Mouse (Mus musculus) limb, embryonic 14.5 days (tissue): ENCODE measurements around the gene Cbx5. TPM values are rescaled to one million over a fixed set of nuclear protein-coding genes. Genes with fewer than 3 reads are reported as not detected.
A peak's percentile ranks its signal among the peaks of the same experiment; 100 is the strongest.
"Not testable (repeated sequence)": the region's sequence is repeated elsewhere in the genome, so short reads cannot be mapped to it uniquely, and the experiment has no call there.

Source experiments
- ATAC-seq: fragments of 200-750 bp; cut with Nextera tagmentation; 2 replicates; pipeline ENCODE4 v1.8.0; 2017; ENCODE audit warnings: low read depth, moderate number of reproducible peaks, moderate TSS enrichment; ENCODE audit not compliant: low FRiP score
- DNase-seq: peaks from one replicate; pipeline ENCODE4 v3.0.0-alpha.2; 2015; ENCODE audit warnings: low spot score
- H3K27ac ChIP-seq: fragments of 300-500 bp; sonication (generic); replicated peaks from 2 replicates; pipeline ENCODE4 v1.5.1; 2014; ENCODE audit warnings: low read depth, mild to moderate bottlenecking, low read length, moderate library complexity, mixed read lengths
- H3K27me3 ChIP-seq: fragments of 300-500 bp; sonication (generic); 2 replicates; pipeline ENCODE4 v1.6.1; 2014; ENCODE audit warnings: low read length, mixed read lengths; ENCODE audit not compliant: control insufficient read depth, insufficient read depth
- H3K36me3 ChIP-seq: fragments of 300-500 bp; sonication (generic); 2 replicates; pipeline ENCODE4 v1.6.1; 2014; ENCODE audit warnings: mild to moderate bottlenecking, low read length, moderate library complexity, mixed read lengths; ENCODE audit not compliant: control insufficient read depth, insufficient read depth
- H3K4me1 ChIP-seq: fragments of 300-500 bp; sonication (generic); 2 replicates; pipeline ENCODE4 v1.6.1; 2014; ENCODE audit warnings: antibody characterized with exemption, low read length, mixed read lengths; ENCODE audit not compliant: control insufficient read depth, insufficient read depth
- H3K4me2 ChIP-seq: fragments of 300-500 bp; sonication (generic); replicated peaks from 2 replicates; pipeline ENCODE4 v1.6.1; 2014; ENCODE audit warnings: low read depth, mild to moderate bottlenecking, low read length, moderate library complexity; ENCODE audit not compliant: severe bottlenecking
- H3K4me3 ChIP-seq: fragments of 300-500 bp; sonication (generic); replicated peaks from 2 replicates; pipeline ENCODE4 v1.5.1; 2014; ENCODE audit warnings: low read length
- H3K9ac ChIP-seq: fragments of 300-500 bp; sonication (generic); 2 replicates; pipeline ENCODE4 v1.6.1; 2014; ENCODE audit warnings: mild to moderate bottlenecking, low read depth, low read length, moderate library complexity; ENCODE audit not compliant: severe bottlenecking
- H3K9me3 ChIP-seq: fragments of 300-500 bp; sonication (generic); 2 replicates; pipeline ENCODE4 v1.6.1; 2016; ENCODE audit warnings: low read length; ENCODE audit not compliant: control insufficient read depth
- POLR2A ChIP-seq: fragments of 200-500 bp; IDR thresholded peaks from 2 replicates; pipeline ENCODE4 v1.8.0; 2012; ENCODE audit warnings: inconsistent platforms, mild to moderate bottlenecking, moderate library complexity, borderline replicate concordance; ENCODE audit not compliant: insufficient read depth, insufficient read length; ENCODE audit errors: extremely low read depth
- WGBS: fragments of 180-500 bp; shearing (Covaris S2); extraction: QIAGEN DNeasy Blood & Tissue Kit; methylation state at CpG from one replicate; pipeline ENCODE4 v1.1.7; 2014; 5-methylcytosine and 5-hydroxymethylcytosine counted together
- polyA plus RNA-seq, 2 experiments: library from polyadenylated mRNA; depleted of rRNA in 1 of 2; stranded (reverse) in 1 of 2; unstranded in 1 of 2; fragments of >200 nt; fragmentation: Nextera tagmentation in 1 of 2; extraction: Ambion mirVana in 1 of 2; gene quantifications; 2 replicates each; pipeline versions ENCODE4 v1.2.1 to v1.2.3; 2012 to 2014

The Cbx5 gene
- polyA plus RNA-seq, 2 experiments: 78.3 to 122 TPM

DNA sequence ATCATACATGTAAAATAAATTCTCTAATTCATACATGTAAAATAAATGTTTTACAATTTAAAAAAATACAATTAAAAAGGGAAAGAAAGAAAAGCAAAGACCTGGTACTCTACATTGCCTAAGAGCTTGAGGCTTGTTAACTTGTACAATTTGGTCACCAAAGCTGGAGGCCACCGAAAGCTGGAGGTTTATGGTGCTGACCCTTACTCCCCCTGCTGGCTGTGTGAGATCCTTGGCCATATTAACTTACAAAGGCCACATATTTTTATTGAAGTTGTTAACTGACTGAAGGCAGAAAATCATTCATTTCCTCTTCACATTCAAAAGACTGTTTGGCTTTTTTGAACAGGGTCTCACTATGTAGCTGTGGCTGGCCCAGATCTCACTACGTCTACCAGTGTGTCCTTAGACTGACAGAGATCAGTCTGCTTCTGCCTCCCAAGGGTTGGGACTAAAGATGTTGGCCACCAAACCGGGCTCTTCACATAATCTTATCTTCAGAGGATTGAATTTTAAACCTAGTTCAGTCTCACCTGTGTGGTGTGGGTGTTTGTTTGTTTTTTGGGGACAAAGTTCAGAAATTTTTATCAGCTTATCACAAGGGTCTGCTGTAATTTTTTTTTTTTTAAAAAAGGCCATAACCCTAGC, 41.3 kb upstream of the Cbx5 start:
- DNase-seq (no peak), ATAC-seq (no peak)
- no peak for TF ChIP-seq POLR2A

DNA sequence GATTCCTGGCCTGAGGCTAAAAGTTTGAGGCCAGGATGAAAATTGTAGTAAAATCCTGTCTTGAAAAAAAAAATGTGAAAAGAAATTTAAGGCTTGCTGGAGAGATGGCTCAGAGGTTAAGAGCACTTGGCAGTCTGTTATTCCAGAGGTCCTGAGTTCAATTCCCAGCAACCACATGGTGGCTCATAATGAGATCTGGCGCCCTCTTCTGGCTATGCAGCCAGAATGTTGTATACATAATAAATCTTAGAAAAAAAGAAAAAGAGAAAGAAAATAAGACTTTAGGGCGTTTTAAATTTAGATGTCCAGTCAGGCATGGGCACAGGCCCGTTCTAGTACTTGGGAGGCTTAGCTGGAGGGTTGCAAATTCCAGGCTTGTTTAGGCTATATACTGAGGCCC, 40.1 kb upstream of the Cbx5 start:
- no peak for DNase-seq

More for the DNA sequence above, 41.3 kb upstream of the Cbx5 start:
- H3K4me3 ChIP-seq: no peak overlapping the region
- H3K27me3 ChIP-seq: no peaks in the 10 kb centered on the region
- no peak overlapping the region for H3K4me2 ChIP-seq
- no peak overlapping the region for H3K9ac ChIP-seq
- H3K4me1 ChIP-seq: peaks cover 29% of the 10 kb centered on the region
- peaks cover 10% of the 10 kb centered on the region for H3K36me3 ChIP-seq
- no peaks in the 10 kb centered on the region for H3K9me3 ChIP-seq
- 48% methylated on average over 3 of the region's 3 CpGs for WGBS
- H3K27ac ChIP-seq: no peak overlapping the region

DNA sequence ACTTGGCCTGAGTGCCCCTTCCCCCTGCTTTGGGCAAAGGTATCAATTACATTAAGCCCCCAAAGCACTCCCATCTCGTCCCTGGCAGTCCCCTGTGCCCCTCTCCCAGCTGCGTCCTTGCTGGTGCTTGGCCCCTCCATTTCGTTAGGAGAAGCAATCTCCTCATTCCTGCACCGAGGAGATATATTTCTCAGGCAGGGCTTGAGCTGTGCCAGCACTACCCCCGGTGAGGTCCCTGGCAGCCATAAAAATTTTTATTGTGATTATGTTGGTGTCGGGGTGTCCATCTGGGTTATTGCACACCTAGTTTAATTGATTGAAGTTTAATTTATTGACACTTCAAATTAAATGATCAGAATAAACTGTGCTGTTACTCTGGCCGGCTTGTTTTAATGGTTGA, 38.3 kb upstream of the Cbx5 start:
- 25% methylated on average over 7 of the region's 7 CpGs for WGBS
- Histone ChIP-seq H3K36me3 (peaks cover 8% of the 10 kb centered on the region), H3K9me3 (no peaks in the 10 kb centered on the region), H3K27ac (no peak overlapping the region), H3K4me2 (no peak overlapping the region), H3K27me3 (no peaks in the 10 kb centered on the region), H3K4me3 (no peak overlapping the region), H3K4me1 (peaks cover 26% of the 10 kb centered on the region), H3K9ac (no peak overlapping the region)
- TF ChIP-seq POLR2A: no peak
- DNase-seq (no peak), ATAC-seq (no peak)

More for the DNA sequence above, 40.1 kb upstream of the Cbx5 start:
- Histone ChIP-seq H3K9ac (no peak overlapping the region), H3K27me3 (no peaks in the 10 kb centered on the region), H3K4me2 (no peak overlapping the region), H3K4me1 (peaks cover 18% of the 10 kb centered on the region), H3K9me3 (no peaks in the 10 kb centered on the region), H3K27ac (no peak overlapping the region), H3K4me3 (no peak overlapping the region), H3K36me3 (peaks cover 10% of the 10 kb centered on the region)
- TF ChIP-seq POLR2A: no peak
- no peak for ATAC-seq
- WGBS: 55% methylated on average over 3 of the region's 3 CpGs

DNA sequence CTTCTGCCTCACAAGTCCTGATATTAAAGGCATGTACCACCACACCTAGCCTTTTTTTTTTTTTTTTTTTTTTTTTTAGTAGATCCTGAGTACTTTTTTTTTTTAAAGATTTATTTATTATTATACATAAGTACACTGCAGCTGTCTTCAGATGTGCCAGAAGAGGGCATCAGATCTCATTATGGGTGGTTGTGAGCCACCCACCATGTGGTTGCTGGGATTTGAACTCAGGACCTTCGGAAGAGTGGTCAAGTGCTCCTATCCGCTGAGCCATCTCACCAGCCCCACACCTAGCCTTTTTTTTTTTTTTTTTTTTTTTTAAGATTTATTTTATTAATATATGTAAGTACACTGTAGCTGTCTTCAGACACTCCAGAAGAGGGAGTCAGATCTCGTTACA, 36.3 kb upstream of the Cbx5 start:
- not testable (repeated sequence) for DNase-seq, H3K27ac ChIP-seq, H3K4me2 ChIP-seq, ATAC-seq, H3K36me3 ChIP-seq, H3K9ac ChIP-seq, H3K4me3 ChIP-seq, H3K27me3 ChIP-seq, H3K9me3 ChIP-seq
- WGBS: 97% methylated on average over 3 of the region's 3 CpGs
- H3K4me1 ChIP-seq: peaks cover 24% of the 10 kb centered on the region

DNA sequence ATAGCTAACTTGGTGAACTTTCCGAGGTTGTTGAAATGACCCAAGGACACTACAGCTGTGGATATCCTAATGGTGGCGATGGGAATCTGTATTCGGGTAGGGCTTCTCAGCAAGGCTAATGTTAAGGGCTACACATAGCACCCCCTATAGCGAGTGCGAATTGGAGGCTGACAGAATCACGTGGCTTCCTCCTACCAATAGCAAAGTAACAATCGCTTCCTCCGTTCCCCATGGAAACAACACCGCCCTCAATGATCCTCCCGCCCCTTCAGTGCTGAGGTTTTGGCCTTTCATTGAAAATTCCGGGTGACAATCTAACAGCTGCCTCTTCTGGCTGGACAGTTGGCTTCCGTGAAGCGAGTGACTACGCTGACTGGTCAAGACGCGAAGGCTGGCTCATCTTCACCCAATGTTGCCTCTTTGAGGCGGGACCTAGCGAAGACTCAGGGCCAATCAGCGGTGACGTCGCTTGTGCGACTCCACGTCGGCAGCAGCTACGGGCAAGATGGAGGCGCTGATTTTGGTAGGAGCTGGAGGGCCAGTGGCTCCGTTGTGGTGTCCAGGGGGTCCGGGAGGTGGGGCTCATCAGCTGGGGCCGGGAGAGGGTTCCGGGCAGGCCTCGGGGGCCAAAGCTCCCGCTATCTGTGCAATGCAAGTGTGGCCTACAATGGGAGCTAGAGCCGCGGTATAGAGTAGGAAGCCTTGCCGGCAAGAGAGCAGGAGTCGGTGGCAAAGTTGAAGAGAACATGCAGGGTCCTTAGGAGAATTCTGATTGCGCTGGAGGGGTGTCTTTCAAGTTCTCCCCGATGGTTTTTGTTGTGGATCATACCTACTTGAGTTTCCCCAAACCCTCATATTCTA, 33.0 kb upstream of the Cbx5 start, which contains the start of gene Copz1:
Copz1 (plus strand) TSS at position 296 of the 861 bp plus-strand sequence.
- Histone ChIP-seq H3K27me3 (no peaks in the 10 kb centered on the region), H3K9ac (peak within 1 kb of the TSS; percentile 85), H3K27ac (peak within 1 kb of the TSS; percentile 53), H3K36me3 (0 out of 2 replicates have a peak, but pooled peaks cover 4% of the 10 kb centered on the region), H3K9me3 (no peaks in the 10 kb centered on the region), H3K4me3 (peak within 1 kb of the TSS; percentile 78), H3K4me2 (peak within 1 kb of the TSS; percentile 68), H3K4me1 (peaks cover 17% of the 10 kb centered on the region)
- TF ChIP-seq POLR2A: peak; percentile 79; the same call in 1 of the 2 replicates
- under 1% methylated on average over 38 of the region's 38 CpGs for WGBS
- DNase-seq (peak; percentile 99), ATAC-seq (peak; percentile 97)
